Mouse (Mus musculus): ENCODE results near the gene 9330182O14Rik. TPM values are rescaled to one million over a fixed set of nuclear protein-coding genes. Genes with fewer than 3 reads are reported as not detected.

The 9330182O14Rik gene
- polyA plus RNA-seq (2015; fragmentation: Nextera tagmentation; extraction: Ambion mirVana) = not detected in 2 replicates

DNA sequence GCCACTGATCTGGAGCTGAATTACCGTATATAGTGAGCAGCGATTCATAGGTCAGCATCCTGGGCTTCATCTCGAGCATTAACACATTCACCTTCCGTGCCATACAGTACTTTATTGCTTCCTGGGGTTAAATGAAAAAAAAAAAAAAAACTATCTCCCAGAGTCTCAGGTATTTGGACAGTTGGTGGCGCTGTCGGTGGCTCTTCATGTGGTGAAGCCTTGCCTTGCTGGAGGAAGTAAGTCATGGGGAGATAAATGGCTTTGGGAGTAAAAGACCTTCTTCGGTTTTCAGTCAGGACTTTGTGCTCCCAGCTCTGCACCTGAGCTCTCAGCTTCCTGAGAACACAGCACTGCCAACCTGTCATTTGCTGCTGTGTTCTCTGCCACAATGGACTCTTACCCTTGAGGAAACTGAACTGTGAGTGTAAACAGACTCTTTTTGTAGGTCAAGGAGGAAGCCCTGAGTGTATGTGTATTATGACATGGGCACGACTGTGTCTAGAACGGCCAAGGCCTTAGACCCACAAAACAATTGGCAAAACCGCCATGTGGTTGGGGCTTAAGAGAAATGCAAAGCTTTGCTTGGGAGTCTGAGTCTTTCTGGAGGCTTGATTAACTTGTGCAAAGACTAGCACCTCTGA is at the start of gene 9330182O14Rik:
TSS of gene 9330182O14Rik (plus strand) at position 214 of the 641 bp plus-strand sequence.
- Histone ChIP-seq H3K36me3 (replicated peaks) (no peaks in the 10 kb centered on the region), H3K27me3 (no peaks in the 10 kb centered on the region), H3K4me1 (replicated peaks) (no peaks in the 10 kb centered on the region), H3K9ac (no peak within 1 kb of the TSS), H3K9me3 (replicated peaks) (no peaks in the 10 kb centered on the region), H3K27ac (replicated peaks) (no peak within 1 kb of the TSS), H3K4me3 (replicated peaks) (no peak within 1 kb of the TSS), H3K4me2 (no peak within 1 kb of the TSS)
- 31% methylated on average over 10 of the region's 10 CpGs for WGBS (ENCODE audit: insufficient replicate concordance)
- no peak for ATAC-seq (ENCODE audit: insufficient read depth)

DNA sequence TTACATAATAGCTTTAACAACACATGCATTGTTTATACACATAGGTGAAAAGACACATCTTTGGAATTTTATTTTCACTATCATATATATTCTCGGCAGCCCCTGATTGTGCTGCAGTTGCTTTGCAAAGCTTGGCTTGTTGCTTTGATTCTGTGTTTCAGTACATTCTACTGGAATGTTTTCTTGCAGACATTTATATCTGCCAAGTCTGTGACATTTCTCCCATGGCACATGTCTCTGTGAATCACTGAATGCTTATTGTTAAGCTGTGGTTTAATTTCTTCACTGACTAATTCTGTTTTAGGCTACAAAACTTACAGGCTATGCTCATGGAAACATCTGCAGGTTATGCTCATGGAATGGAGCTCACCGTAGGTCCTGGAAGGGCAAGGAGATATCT is 30.9 kb upstream of the 9330182O14Rik start:
- Histone ChIP-seq H3K27me3 (no peaks in the 10 kb centered on the region), H3K4me1 (replicated peaks) (no peaks in the 10 kb centered on the region), H3K9ac (no peak overlapping the region), H3K36me3 (replicated peaks) (no peaks in the 10 kb centered on the region), H3K4me2 (no peak overlapping the region), H3K9me3 (replicated peaks) (no peaks in the 10 kb centered on the region), H3K4me3 (replicated peaks) (no peak overlapping the region), H3K27ac (replicated peaks) (no peak overlapping the region)
- 68% methylated on average over 2 of the region's 2 CpGs for WGBS (ENCODE audit: insufficient replicate concordance)
- no peak for ATAC-seq (ENCODE audit: insufficient read depth)

- H3K27ac ChIP-seq (replicated peaks) = no peak overlapping the region
- ATAC-seq (ENCODE audit: insufficient read depth) = no peak
- H3K9me3 ChIP-seq (replicated peaks) = no peaks in the 10 kb centered on the region
- H3K4me3 ChIP-seq (replicated peaks) = no peak overlapping the region
- no peaks in the 10 kb centered on the region for H3K4me1 ChIP-seq (replicated peaks)
- WGBS (ENCODE audit: insufficient replicate concordance) = 67% methylated on average over 4 of the region's 4 CpGs
- no peaks in the 10 kb centered on the region for H3K36me3 ChIP-seq (replicated peaks)
- H3K9ac ChIP-seq = no peak overlapping the region
- no peaks in the 10 kb centered on the region for H3K27me3 ChIP-seq
- H3K4me2 ChIP-seq = no peak overlapping the region
Measured at GRCm38 (mm10) chr15:40105712-40106111, 28.5 kb upstream of the 9330182O14Rik start.

DNA sequence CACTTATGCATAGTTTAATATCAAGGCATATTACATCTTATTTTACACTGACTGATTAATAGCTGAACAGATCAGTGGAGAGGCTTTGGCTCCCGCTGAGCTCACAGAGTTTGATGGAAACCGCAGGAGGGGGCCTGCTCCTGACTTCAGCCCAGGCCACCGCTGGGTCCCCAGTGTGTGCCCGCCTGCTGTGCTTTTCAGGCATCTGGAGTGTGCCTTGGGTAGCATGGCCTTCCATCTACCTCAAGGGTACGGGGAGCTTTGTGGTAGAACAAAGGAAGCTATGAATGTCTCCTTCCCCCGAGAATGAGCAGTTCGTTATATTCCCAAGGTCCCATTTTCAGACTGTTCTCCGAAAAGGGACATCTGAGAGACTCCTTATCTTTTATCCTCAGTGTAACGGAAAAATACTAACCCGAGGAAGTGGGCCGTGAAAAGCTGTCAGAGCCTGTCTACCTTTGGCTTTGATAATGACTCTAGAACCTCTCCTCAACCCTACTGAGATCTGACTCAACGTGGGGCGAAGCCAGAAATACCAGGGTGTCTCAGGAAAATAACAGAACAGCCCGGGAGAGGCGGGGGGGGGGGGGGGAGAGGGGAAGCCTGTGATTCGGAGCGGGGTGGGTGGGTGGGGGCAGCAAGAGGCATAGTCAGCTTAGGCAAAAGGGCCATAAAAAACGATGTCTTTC is 20.1 kb upstream of the 9330182O14Rik start:
- no peak for ATAC-seq (ENCODE audit: insufficient read depth)
- Histone ChIP-seq H3K9me3 (replicated peaks) (no peaks in the 10 kb centered on the region), H3K27me3 (no peaks in the 10 kb centered on the region), H3K36me3 (replicated peaks) (no peaks in the 10 kb centered on the region), H3K4me1 (replicated peaks) (no peaks in the 10 kb centered on the region), H3K4me2 (no peak overlapping the region), H3K9ac (no peak overlapping the region), H3K4me3 (replicated peaks) (no peak overlapping the region), H3K27ac (replicated peaks) (no peak overlapping the region)
- WGBS (ENCODE audit: insufficient replicate concordance) = 29% methylated on average over 16 of the region's 18 CpGs

DNA sequence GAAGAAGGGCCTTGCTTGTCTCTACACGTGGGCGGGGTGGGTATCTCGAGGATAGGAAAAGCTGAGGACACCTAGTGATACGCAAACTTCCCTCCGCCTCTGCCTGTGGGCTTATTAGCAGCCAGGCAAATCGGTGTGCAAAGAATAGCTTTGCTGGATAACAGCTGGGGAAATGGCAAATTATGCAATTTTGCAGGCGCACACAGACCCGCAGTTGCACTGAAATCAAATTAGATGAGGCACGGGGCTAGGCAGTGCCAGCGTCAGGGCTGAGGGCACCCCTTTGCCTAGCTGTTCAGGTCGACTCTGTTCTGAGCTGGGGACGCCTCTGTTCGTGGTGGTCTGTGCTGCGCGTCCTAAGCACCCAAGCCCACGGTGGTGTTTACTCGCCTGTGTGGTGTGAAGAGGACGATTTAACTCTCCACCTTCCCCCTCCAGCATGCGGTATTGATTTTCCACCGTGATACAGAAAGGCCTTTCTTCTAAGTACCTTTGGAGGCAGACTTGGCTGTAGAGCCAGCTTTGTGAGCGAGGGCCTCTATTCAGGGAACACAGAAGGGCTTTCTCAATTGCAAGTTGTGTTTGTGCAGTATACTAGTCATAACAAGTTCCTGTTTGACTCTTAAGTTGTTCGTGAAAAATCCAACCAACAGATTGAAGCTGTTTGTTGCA is 19.4 kb upstream of the 9330182O14Rik start:
- H3K4me3 ChIP-seq (replicated peaks) = no peak overlapping the region
- H3K9me3 ChIP-seq (replicated peaks) = no peaks in the 10 kb centered on the region
- no peaks in the 10 kb centered on the region for H3K4me1 ChIP-seq (replicated peaks)
- H3K27me3 ChIP-seq = no peaks in the 10 kb centered on the region
- no peak overlapping the region for H3K4me2 ChIP-seq
- no peak for ATAC-seq (ENCODE audit: insufficient read depth)
- no peak overlapping the region for H3K9ac ChIP-seq
- WGBS (ENCODE audit: insufficient replicate concordance) = 52% methylated on average over 22 of the region's 22 CpGs
- H3K36me3 ChIP-seq (replicated peaks) = no peaks in the 10 kb centered on the region
- H3K27ac ChIP-seq (replicated peaks) = no peak overlapping the region

DNA sequence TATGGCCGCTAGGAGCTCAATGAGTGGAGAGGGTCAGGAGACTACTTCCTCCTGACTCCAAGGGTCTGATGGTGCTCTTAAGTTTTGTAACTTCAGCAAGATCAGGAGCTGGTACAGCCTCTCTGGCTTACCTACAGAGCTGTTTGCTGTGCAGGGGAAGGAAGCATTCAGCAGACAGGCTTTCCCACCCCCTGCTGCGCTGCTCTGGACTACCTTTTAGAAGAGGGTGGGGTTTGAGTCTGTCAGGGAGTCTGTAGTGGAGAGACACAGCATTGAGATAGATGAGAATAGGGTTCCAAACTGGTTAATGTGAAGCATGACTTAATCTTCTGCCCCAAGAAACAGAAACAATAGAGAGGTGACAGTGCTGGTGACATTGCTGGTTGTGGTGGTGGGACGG is 17.8 kb upstream of the 9330182O14Rik start:
- Histone ChIP-seq H3K4me3 (replicated peaks) (no peak overlapping the region), H3K36me3 (replicated peaks) (no peaks in the 10 kb centered on the region), H3K4me2 (no peak overlapping the region), H3K27ac (replicated peaks) (no peak overlapping the region), H3K9ac (no peak overlapping the region), H3K4me1 (replicated peaks) (no peaks in the 10 kb centered on the region), H3K9me3 (replicated peaks) (no peaks in the 10 kb centered on the region), H3K27me3 (no peaks in the 10 kb centered on the region)
- WGBS (ENCODE audit: insufficient replicate concordance) = 62% methylated on average over 3 of the region's 3 CpGs
- no peak for ATAC-seq (ENCODE audit: insufficient read depth)

DNA sequence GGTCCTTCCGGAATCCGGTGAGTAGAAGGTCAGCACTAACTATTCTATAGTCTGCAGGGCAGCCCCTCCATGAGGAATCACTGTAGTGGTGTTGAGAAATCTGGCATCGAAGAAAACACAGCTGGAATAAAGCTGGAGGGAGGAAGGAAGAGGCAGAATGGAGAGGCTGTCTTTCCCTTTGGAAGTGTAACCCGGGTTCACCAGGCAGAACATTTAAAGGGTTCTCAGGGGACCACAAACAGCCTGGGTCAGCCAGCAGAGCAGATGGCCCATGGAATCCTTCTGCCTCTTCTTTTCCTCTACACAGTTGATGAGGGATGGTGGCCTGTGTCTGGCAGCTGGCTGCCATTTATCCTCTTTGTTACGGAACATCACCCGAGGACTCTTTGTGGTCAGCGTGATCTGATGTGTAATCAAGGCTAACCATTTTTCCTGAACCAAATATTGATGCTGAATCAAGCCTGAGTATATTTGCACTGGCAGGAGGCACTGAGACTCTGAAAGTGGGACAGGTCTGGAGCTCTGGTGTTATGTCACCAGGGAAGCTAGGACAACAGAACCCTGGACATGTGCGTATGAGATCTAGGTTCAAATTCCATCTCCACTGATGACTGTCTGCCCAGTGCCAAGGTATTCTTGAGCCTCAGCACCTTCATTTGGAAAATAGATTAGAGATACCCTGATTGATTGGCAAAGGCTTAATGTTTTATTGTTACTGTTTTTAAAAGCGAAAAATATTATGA is 9.8 kb upstream of the 9330182O14Rik start:
- Histone ChIP-seq H3K4me2 (no peak overlapping the region), H3K27ac (replicated peaks) (no peak overlapping the region), H3K9ac (no peak overlapping the region), H3K4me1 (replicated peaks) (no peaks in the 10 kb centered on the region), H3K9me3 (replicated peaks) (no peaks in the 10 kb centered on the region), H3K27me3 (no peaks in the 10 kb centered on the region), H3K4me3 (replicated peaks) (no peak overlapping the region), H3K36me3 (replicated peaks) (no peaks in the 10 kb centered on the region)
- no peak for ATAC-seq (ENCODE audit: insufficient read depth)
- 66% methylated on average over 9 of the region's 9 CpGs for WGBS (ENCODE audit: insufficient replicate concordance)

GRCm38 (mm10) chr15:40129496-40129895 is 4.7 kb upstream of the 9330182O14Rik start:
- 53% methylated on average over 5 of the region's 5 CpGs for WGBS (ENCODE audit: insufficient replicate concordance)
- H3K27ac ChIP-seq (replicated peaks) = no peak overlapping the region
- no peaks in the 10 kb centered on the region for H3K27me3 ChIP-seq
- H3K9ac ChIP-seq = no peak overlapping the region
- ATAC-seq (ENCODE audit: insufficient read depth) = no peak
- no peaks in the 10 kb centered on the region for H3K36me3 ChIP-seq (replicated peaks)
- H3K4me3 ChIP-seq (replicated peaks) = no peak overlapping the region
- H3K4me1 ChIP-seq (replicated peaks) = no peaks in the 10 kb centered on the region
- no peaks in the 10 kb centered on the region for H3K9me3 ChIP-seq (replicated peaks)
- H3K4me2 ChIP-seq = no peak overlapping the region

- Histone ChIP-seq H3K4me2 (no peak overlapping the region), H3K36me3 (replicated peaks) (no peaks in the 10 kb centered on the region), H3K27me3 (no peaks in the 10 kb centered on the region), H3K4me1 (replicated peaks) (no peaks in the 10 kb centered on the region), H3K27ac (replicated peaks) (no peak overlapping the region), H3K9ac (no peak overlapping the region), H3K4me3 (replicated peaks) (no peak overlapping the region), H3K9me3 (replicated peaks) (no peaks in the 10 kb centered on the region)
- WGBS (ENCODE audit: insufficient replicate concordance) = 15% methylated on average over 15 of the region's 15 CpGs
- no peak for ATAC-seq (ENCODE audit: insufficient read depth)
Measured at GRCm38 (mm10) chr15:40130880-40131478, 3.2 kb upstream of the 9330182O14Rik start.

- Histone ChIP-seq H3K4me1 (replicated peaks) (no peaks in the 10 kb centered on the region), H3K4me2 (no peak overlapping the region), H3K4me3 (replicated peaks) (no peak overlapping the region), H3K9ac (no peak overlapping the region), H3K27ac (replicated peaks) (no peak overlapping the region), H3K36me3 (replicated peaks) (no peaks in the 10 kb centered on the region), H3K9me3 (replicated peaks) (no peaks in the 10 kb centered on the region), H3K27me3 (no peaks in the 10 kb centered on the region)
- no peak for ATAC-seq (ENCODE audit: insufficient read depth)
- WGBS (ENCODE audit: insufficient replicate concordance) = 63% methylated on average over 4 of the region's 4 CpGs
Measured at GRCm38 (mm10) chr15:40132408-40132807, 1.8 kb upstream of the 9330182O14Rik start.

GRCm38 (mm10) chr15:40144221-40144620 is 10.1 kb downstream of the 9330182O14Rik start:
- no peak for ATAC-seq (ENCODE audit: insufficient read depth)
- Histone ChIP-seq H3K27ac (replicated peaks) (no peak overlapping the region), H3K9ac (no peak overlapping the region), H3K4me3 (replicated peaks) (no peak overlapping the region), H3K9me3 (replicated peaks) (no peaks in the 10 kb centered on the region), H3K4me2 (no peak overlapping the region), H3K36me3 (replicated peaks) (no peaks in the 10 kb centered on the region), H3K4me1 (replicated peaks) (no peaks in the 10 kb centered on the region), H3K27me3 (no peaks in the 10 kb centered on the region)
- 33% methylated on average over 7 of the region's 7 CpGs for WGBS (ENCODE audit: insufficient replicate concordance)

Measured in liver, embryonic 15.5 days (tissue).